14 mouse cellular contexts compared by ENCODE assay signal in the genomic region with DNA sequence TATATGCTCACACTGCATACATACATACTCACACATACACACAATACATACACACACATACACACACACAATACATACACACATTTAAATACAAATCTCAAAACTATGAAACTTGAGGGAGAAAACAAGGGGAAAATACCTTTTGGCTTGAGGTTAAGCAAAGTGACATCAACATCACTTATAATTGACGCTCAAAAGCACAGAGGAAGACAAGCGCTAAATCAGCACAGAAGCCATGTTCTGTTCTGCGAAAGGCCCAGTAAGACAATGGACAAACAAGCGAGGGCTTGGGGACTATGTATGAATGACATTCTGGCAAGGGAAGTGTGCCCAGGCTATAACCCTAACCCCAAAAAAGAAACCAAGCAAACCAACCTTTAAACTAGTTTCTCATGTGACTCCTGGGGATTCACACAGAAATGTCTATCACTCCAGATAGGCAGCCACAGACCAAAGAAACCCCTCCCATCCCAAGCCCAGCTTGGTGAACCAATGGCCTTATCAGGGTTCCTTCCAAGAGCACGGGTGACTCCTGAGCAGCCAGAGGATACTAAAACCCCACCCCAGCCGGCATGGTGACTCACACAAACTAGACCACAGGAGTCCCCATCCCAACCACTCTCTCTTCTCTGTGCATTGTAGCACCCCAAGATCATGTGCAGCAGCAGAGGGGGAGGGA. TPM values are rescaled to one million over a fixed set of nuclear protein-coding genes. Genes with fewer than 3 reads are reported as not detected.
DNase-seq lines count a peak whose midpoint lies in the region; ATAC-seq and TF ChIP-seq lines count a peak whose summit lies in the region.
"Had no signal": no experiment of that assay in that cellular context is flagged by ENCODE, and none has a peak within 500 bp of the region (broad histone marks: within the 10 kb centered on the region; RNA-seq: fewer than 3 reads in every experiment).

No protein-coding gene starts in this region.

- H3K4me3 ChIP-seq in MEL (ENCODE audit: control insufficient read depth in 1 of 2, insufficient read depth in 1 of 2, low read depth in 2 of 2, low read length in 2 of 2), result no peak overlapping the region
- H3K4me3 ChIP-seq in liver, embryonic 16.5 days (ENCODE audit: low read depth, low read length), result no peak overlapping the region
- no peak overlapping the region for H3K4me3 ChIP-seq in neural tube, embryonic 15.5 days (replicated peaks)
- H3K4me3 ChIP-seq: heart, embryonic 12.5 days; myocyte had no signal

- 48% methylated on average over 6 of the region's 6 CpGs for WGBS in liver, embryonic 16.5 days (ENCODE audit: insufficient replicate concordance)
- WGBS in neural tube, embryonic 15.5 days, result 71% methylated on average over 6 of the region's 6 CpGs

- no peaks in the 10 kb centered on the region for H3K9me3 ChIP-seq in MEL (replicated peaks; ENCODE audit: insufficient read depth, low read length)
- no peaks in the 10 kb centered on the region for H3K9me3 ChIP-seq in liver, embryonic 16.5 days (replicated peaks; ENCODE audit: control insufficient read depth, low read length)
- no peaks in the 10 kb centered on the region for H3K9me3 ChIP-seq in neural tube, embryonic 15.5 days (replicated peaks)
- H3K9me3 ChIP-seq: heart, embryonic 12.5 days had no signal

- peak; percentile 69 for DNase-seq in CD4-positive, CD25-positive, alpha-beta regulatory T cell, adult 2 months (ENCODE audit: low read depth, low spot score)
- peak; percentile 94 for DNase-seq in MEL (ENCODE audit: low read depth, low spot score)
- no peak for DNase-seq in frontal cortex, postnatal 25 days (ENCODE audit: low spot score in 2 of 2)
- no peak for DNase-seq in cerebellum, adult 9-11 months
- DNase-seq: adrenal gland, postnatal 25 days; cerebellum, postnatal 25 days; retina, postnatal 1 day had no signal

- TF ChIP-seq RAD21 in MEL (IDR thresholded peaks at IDR 0.05; ENCODE audit: low read depth, low read length), result no peak

- TF ChIP-seq POLR2A in MEL (IDR thresholded peaks at IDR 0.05; ENCODE audit: control insufficient read depth in 1 of 2, insufficient read depth in 1 of 2, low read depth in 1 of 2, low read length in 2 of 2, poor library complexity in 1 of 2), result no peak

- peak overlapping the region; percentile 14; the same call in 1 of the 2 replicates for H3K4me2 ChIP-seq in liver, embryonic 16.5 days (ENCODE audit: low read depth, low read length)
- H3K4me2 ChIP-seq in neural tube, embryonic 15.5 days, result no peak overlapping the region
- H3K4me2 ChIP-seq: heart, embryonic 12.5 days had no signal

- no peaks in the 10 kb centered on the region for H3K79me2 ChIP-seq in MEL (ENCODE audit: control insufficient read depth, insufficient read depth, low read length, poor library complexity)

- peak; percentile 48 to 64; a peak in 3 of 4 replicates for TF ChIP-seq EP300 in MEL (IDR thresholded peaks at IDR 0.05; ENCODE audit: low read depth in 1 of 2, low read length in 2 of 2)

- H3K27ac ChIP-seq in MEL (ENCODE audit: control insufficient read depth, low read depth, low read length), result peak overlapping the region; percentile 73
- H3K27ac ChIP-seq in liver, embryonic 16.5 days (ENCODE audit: low read length), result no peak overlapping the region; the same call in 1 of the 2 replicates
- H3K27ac ChIP-seq in neural tube, embryonic 15.5 days (replicated peaks), result no peak overlapping the region

- H3K4me1 ChIP-seq in MEL (ENCODE audit: control insufficient read depth in 1 of 2, insufficient read depth in 2 of 2, low read length in 2 of 2), result peaks cover 16 to 21% of the 10 kb centered on the region in 2 experiments
- H3K4me1 ChIP-seq in liver, embryonic 16.5 days (ENCODE audit: control insufficient read depth, low read depth, low read length), result peaks cover 22% of the 10 kb centered on the region
- peaks cover 69% of the 10 kb centered on the region for H3K4me1 ChIP-seq in neural tube, embryonic 15.5 days

- peak; percentile 77 for ATAC-seq in erythroid progenitor cell, adult 5-6 weeks (replicated peaks; ENCODE audit: low FRiP score, poor library complexity, severe bottlenecking)
- peak; percentile 85 for ATAC-seq in liver, embryonic 16.5 days (ENCODE audit: low read depth)
- ATAC-seq in neural tube, embryonic 15.5 days (ENCODE audit: low FRiP score), result no peak
- ATAC-seq: hindbrain, embryonic 16.5 days; Patski had no signal

- H3K9ac ChIP-seq in MEL (ENCODE audit: control insufficient read depth, low read depth, low read length, poor library complexity, severe bottlenecking), result peak overlapping the region; percentile 38; the same call in 1 of the 2 replicates
- H3K9ac ChIP-seq in liver, embryonic 16.5 days (ENCODE audit: low read depth, low read length), result no peak overlapping the region
- H3K9ac ChIP-seq in neural tube, embryonic 15.5 days (replicated peaks), result no peak overlapping the region
- H3K9ac ChIP-seq: heart, embryonic 12.5 days had no signal

- H3K36me3 ChIP-seq in MEL (ENCODE audit: control insufficient read depth in 1 of 2, insufficient read depth in 2 of 2, low read length in 2 of 2), result peaks cover 0 to 7% of the 10 kb centered on the region in 2 experiments; a peak in 2 of 4 replicates
- H3K36me3 ChIP-seq in liver, embryonic 16.5 days (ENCODE audit: control insufficient read depth, insufficient read depth), result no peaks in the 10 kb centered on the region
- H3K36me3 ChIP-seq in neural tube, embryonic 15.5 days, result no peaks in the 10 kb centered on the region
- H3K36me3 ChIP-seq: heart, embryonic 12.5 days had no signal

- TF ChIP-seq CTCF in MEL (IDR thresholded peaks at IDR 0.05 in 2 of 3, conservative IDR thresholded peaks at IDR 0.05 in 1 of 3; ENCODE audit: control insufficient read depth in 1 of 3, insufficient read depth in 1 of 3, low read depth in 2 of 3, low read length in 3 of 3, poor library complexity in 1 of 3, severe bottlenecking in 1 of 3), result no peak

- no peaks in the 10 kb centered on the region for H3K27me3 ChIP-seq in MEL (ENCODE audit: control insufficient read depth in 1 of 2, insufficient read depth in 2 of 2, low read length in 2 of 2)
- no peaks in the 10 kb centered on the region for H3K27me3 ChIP-seq in liver, embryonic 16.5 days (ENCODE audit: control insufficient read depth, insufficient read depth, low read depth, low read length)
- H3K27me3 ChIP-seq in neural tube, embryonic 15.5 days (replicated peaks), result no peaks in the 10 kb centered on the region
- H3K27me3 ChIP-seq: heart, embryonic 12.5 days; Patski had no signal

TF ChIP-seq in MEL, 35 proteins besides CTCF, POLR2A, EP300 and RAD21 (continues in another document):
- TF ChIP-seq HCFC1 (IDR thresholded peaks at IDR 0.05; ENCODE audit: low read depth, low read length) (0 out of 2 replicates have a peak, but pooled peaks have one; percentile 31), ETS1 (IDR thresholded peaks at IDR 0.05; ENCODE audit: low read depth, low read length) (peak; percentile 75), POLR2AphosphoS5 (IDR thresholded peaks at IDR 0.05; ENCODE audit: borderline replicate concordance, low read depth, low read length) (no peak), MAX (IDR thresholded peaks at IDR 0.05; ENCODE audit: low read length) (peak; percentile 59; the same call in 1 of the 2 replicates), NELFE (IDR thresholded peaks at IDR 0.05; ENCODE audit: low read depth, low read length) (no peak), MAFK (IDR thresholded peaks at IDR 0.05; ENCODE audit: borderline replicate concordance, low read depth, low read length) (no peak), MEF2A (IDR thresholded peaks at IDR 0.05; ENCODE audit: extremely low read depth, insufficient replicate concordance, low read depth, low read length, poor library complexity, severe bottlenecking) (no peak), CHD1 (IDR thresholded peaks at IDR 0.05; ENCODE audit: low read depth, low read length) (no peak), CHD2 (IDR thresholded peaks at IDR 0.05; ENCODE audit: low read length) (no peak), SMC3 (IDR thresholded peaks at IDR 0.05; ENCODE audit: low read depth, low read length) (no peak), JUND (IDR thresholded peaks at IDR 0.05; ENCODE audit: low read depth, low read length) (peak; percentile 70; the same call in 1 of the 2 replicates), ZMIZ1 (IDR thresholded peaks at IDR 0.05; ENCODE audit: low read depth, low read length) (no peak), TCF12 (IDR thresholded peaks at IDR 0.05; ENCODE audit: low read depth, low read length) (peak; percentile 50; the same call in 1 of the 2 replicates), ELF1 (IDR thresholded peaks at IDR 0.05; ENCODE audit: low read depth, low read length) (no peak), MAZ (IDR thresholded peaks at IDR 0.05; ENCODE audit: low read depth, low read length) (peak; percentile 59; the same call in 1 of the 2 replicates), MYC (IDR thresholded peaks at IDR 0.05; ENCODE audit: low read depth, low read length) (peak; percentile 54; the same call in 1 of the 2 replicates), BHLHE40 (IDR thresholded peaks at IDR 0.05; ENCODE audit: borderline replicate concordance, low read depth, low read length) (peak; percentile 90), ZNF384 (IDR thresholded peaks at IDR 0.05; ENCODE audit: low read depth, low read length) (no peak), RCOR1 (IDR thresholded peaks at IDR 0.05; ENCODE audit: low read depth, low read length) (peak; percentile 22; the same call in 1 of the 2 replicates), USF1 (IDR thresholded peaks at IDR 0.05; ENCODE audit: low read depth, low read length) (peak; percentile 74), ZC3H11A (IDR thresholded peaks at IDR 0.05; ENCODE audit: low read depth, low read length) (no peak), GABPA (IDR thresholded peaks at IDR 0.05; ENCODE audit: low read depth, low read length) (no peak), KAT2A (conservative IDR thresholded peaks at IDR 0.05; ENCODE audit: low read depth, low read length) (no peak), UBTF (IDR thresholded peaks at IDR 0.05; ENCODE audit: borderline replicate concordance, insufficient read depth, low read depth, low read length) (no peak), E2F4 (IDR thresholded peaks at IDR 0.05; ENCODE audit: borderline replicate concordance, low read depth, low read length) (no peak)

RNA-seq across cellular contexts. Expression of a gene that starts 48.2 kb away (rescaled TPM):
- total RNA-seq in MEL (2012; rRNA removed), result 8.0 and 8.5 TPM in 2 replicates
- 10 to 100 TPM; 15.8 to 33.1 TPM for polyA plus RNA-seq in MEL (2012; ENCODE audit: insufficient read depth in 1 of 2, insufficient read length in 2 of 2, low read depth in 1 of 2, low replicate concordance in 2 of 2, missing spikeins in 1 of 2)
- 24.9 and 86.4 TPM in 2 replicates for total RNA-seq in erythroid progenitor cell, adult 5-6 weeks (2015; ENCODE audit: low replicate concordance)
- 60.8 and 88.9 TPM in 2 replicates for total RNA-seq in erythroid progenitor cell, adult 5-6 weeks (2017; ENCODE audit: low replicate concordance)
- 13.0 and 16.1 TPM in 2 replicates for polyA plus RNA-seq in liver, embryonic 16.5 days (2015; fragmentation: Nextera tagmentation; extraction: Ambion mirVana)
- polyA plus RNA-seq in neural tube, embryonic 15.5 days (2015; fragmentation: Nextera tagmentation; extraction: Ambion mirVana), result 22.0 and 24.9 TPM in 2 replicates

Comparison
In these comparisons a context has a peak if more than half of its experiments do, and no peak if none do; other contexts are left out.
1. DNase-seq: peak in CD4-positive, CD25-positive, alpha-beta regulatory T cell, adult 2 months (single experiment) and MEL (single experiment); none in frontal cortex, postnatal 25 days (0 of 2) and cerebellum, adult 9-11 months (single experiment).